Mouse (Mus musculus) 3134 (cell line): ENCODE measurements around the gene Fxyd2.

Experiments used
- DNase-seq: peaks from one replicate; pipeline ENCODE4 v3.0.0-alpha.2; 2011; ENCODE audit warnings: low spot score; ENCODE audit not compliant: insufficient read length; ENCODE audit errors: extremely low read depth

The Fxyd2 gene

GRCm38 (mm10) chr9:45399434-45399833 is at the start of gene Fxyd2:
Fxyd2 (plus strand) TSS chr9:45399669.
- DNase-seq, result no peak

GRCm38 (mm10) chr9:45349851-45350250 is 49.6 kb upstream of the Fxyd2 start:
- DNase-seq, result no peak

- no peak for DNase-seq
Observed at GRCm38 (mm10) chr9:45355192-45355591, 44.3 kb upstream of the Fxyd2 start.

GRCm38 (mm10) chr9:45358356-45358755 is 41.1 kb upstream of the Fxyd2 start:
- no peak for DNase-seq

- no peak for DNase-seq
Observed at GRCm38 (mm10) chr9:45362051-45362461, 37.4 kb upstream of the Fxyd2 start.

- DNase-seq, result no peak
Observed at GRCm38 (mm10) chr9:45363639-45364214, 35.7 kb upstream of the Fxyd2 start.

GRCm38 (mm10) chr9:45367716-45368115 is 31.8 kb upstream of the Fxyd2 start:
- DNase-seq, result no peak

GRCm38 (mm10) chr9:45368341-45368901 is 31.0 kb upstream of the Fxyd2 start:
- no peak for DNase-seq

GRCm38 (mm10) chr9:45370117-45370561 is 29.3 kb upstream of the Fxyd2 start, which contains the start of gene Fxyd6:
Fxyd6 (plus strand) TSS chr9:45370185.
- no peak for DNase-seq

GRCm38 (mm10) chr9:45370616-45371336 is 28.7 kb upstream of the Fxyd2 start:
- no peak for DNase-seq

GRCm38 (mm10) chr9:45371337-45371707 is 28.1 kb upstream of the Fxyd2 start:
- DNase-seq, result no peak

GRCm38 (mm10) chr9:45373896-45374295 is 25.6 kb upstream of the Fxyd2 start:
- no peak for DNase-seq

- DNase-seq, result no peak
Observed at GRCm38 (mm10) chr9:45374988-45375502, 24.4 kb upstream of the Fxyd2 start.

GRCm38 (mm10) chr9:45376427-45376826 is 23.0 kb upstream of the Fxyd2 start:
- no peak for DNase-seq

GRCm38 (mm10) chr9:45376883-45377282 is 22.6 kb upstream of the Fxyd2 start:
- no peak for DNase-seq

GRCm38 (mm10) chr9:45380411-45381251 is 18.8 kb upstream of the Fxyd2 start:
- DNase-seq, result no peak

GRCm38 (mm10) chr9:45382336-45382735 is 17.1 kb upstream of the Fxyd2 start:
- DNase-seq, result no peak

- DNase-seq, result no peak
Observed at GRCm38 (mm10) chr9:45382834-45383233, 16.6 kb upstream of the Fxyd2 start.

- no peak for DNase-seq
Observed at GRCm38 (mm10) chr9:45383883-45384282, 15.6 kb upstream of the Fxyd2 start.

GRCm38 (mm10) chr9:45386698-45387097 is 12.8 kb upstream of the Fxyd2 start:
- DNase-seq, result no peak
